Mouse (Mus musculus) urinary bladder, postnatal 14 days (tissue): ENCODE data around the gene Dagla.
A peak's percentile ranks its signal among the peaks of the same experiment; 100 is the strongest.

Source experiments
- DNase-seq: peaks from one replicate; pipeline ENCODE4 v3.0.0; 2021; ENCODE audit warnings: low spot score

Gene Dagla

GRCm38 (mm10) chr19:10278669-10279324 is 25.9 kb downstream of the Dagla start:
- DNase-seq = no peak

- DNase-seq = peak; percentile 81
Observed at GRCm38 (mm10) chr19:10277759-10278158, 26.9 kb downstream of the Dagla start.

GRCm38 (mm10) chr19:10277331-10277730 is 27.3 kb downstream of the Dagla start:
- DNase-seq = no peak

GRCm38 (mm10) chr19:10276483-10277144 is 28.1 kb downstream of the Dagla start:
- DNase-seq = no peak

GRCm38 (mm10) chr19:10274056-10274455 is 30.6 kb downstream of the Dagla start:
- no peak for DNase-seq

- peak; percentile 59 for DNase-seq
Observed at GRCm38 (mm10) chr19:10272746-10273145, 31.9 kb downstream of the Dagla start.

GRCm38 (mm10) chr19:10271592-10271991 is 33.1 kb downstream of the Dagla start:
- DNase-seq = no peak

GRCm38 (mm10) chr19:10270356-10270755 is 34.3 kb downstream of the Dagla start:
- DNase-seq = no peak

- DNase-seq = no peak
Observed at GRCm38 (mm10) chr19:10268851-10269250, 35.8 kb downstream of the Dagla start.

- DNase-seq = no peak
Observed at GRCm38 (mm10) chr19:10267953-10268352, 36.7 kb downstream of the Dagla start.

GRCm38 (mm10) chr19:10267057-10267456 is 37.6 kb downstream of the Dagla start:
- peak; percentile 39 for DNase-seq

- DNase-seq = peak; percentile 91
Observed at GRCm38 (mm10) chr19:10266196-10266850, 38.4 kb downstream of the Dagla start.

- no peak for DNase-seq
Observed at GRCm38 (mm10) chr19:10261369-10261768, 43.3 kb downstream of the Dagla start.

- peak; percentile 84 for DNase-seq
Observed at GRCm38 (mm10) chr19:10258279-10259011, 46.2 kb downstream of the Dagla start.

- DNase-seq = no peak
Observed at GRCm38 (mm10) chr19:10248128-10248527, 56.5 kb downstream of the Dagla start.

- DNase-seq = no peak
Observed at GRCm38 (mm10) chr19:10247165-10247564, 57.5 kb downstream of the Dagla start.

- peak; percentile 64 for DNase-seq
Observed at GRCm38 (mm10) chr19:10244183-10244582, 60.5 kb downstream of the Dagla start.

GRCm38 (mm10) chr19:10242916-10243315 is 61.8 kb downstream of the Dagla start:
- DNase-seq = no peak

GRCm38 (mm10) chr19:10240654-10241305 is 63.9 kb downstream of the Dagla start, which contains the start of gene Myrf:
TSS of gene Myrf (minus strand) at chr19:10240748.
- peak; percentile 80 for DNase-seq

GRCm38 (mm10) chr19:10239975-10240653 is 64.6 kb downstream of the Dagla start:
- DNase-seq = no peak

- DNase-seq = no peak
Observed at GRCm38 (mm10) chr19:10239419-10239818, 65.3 kb downstream of the Dagla start.
